Mouse (Mus musculus) Patski (cell line): ENCODE results near the gene Limd1. TPM values are rescaled to one million over a fixed set of nuclear protein-coding genes. Genes with fewer than 3 reads are reported as not detected.

Experiments
- ATAC-seq: fragments of 100-300 bp; one replicate; pipeline ENCODE4 v1.8.0; 2021
- CTCF ChIA-PET: fragments of 350-600 bp; sonication (Branson Sonifier 250); formaldehyde crosslinking; loops from one replicate; lab custom pipeline; 2022; ENCODE audit warnings: inconsistent platforms; lab: Charles Lee
- POLR2A ChIA-PET: fragments of 350-600 bp; sonication (Branson Sonifier 250); formaldehyde crosslinking; loops from one replicate; lab custom pipeline; 2022; ENCODE audit warnings: antibody characterized with exemption, inconsistent platforms; lab: Charles Lee
- DNase-seq: peaks from one replicate; pipeline ENCODE4 v3.0.0-alpha.2; 2011; ENCODE audit warnings: low read depth, low spot score
- H3K27me3 ChIP-seq: fragments of 371-371 bp; one replicate; pipeline ENCODE4 v1.5.1; 2021
- CTCF ChIP-seq: fragments of 100-300 bp; IDR thresholded peaks from one replicate; pipeline ENCODE4 v1.5.1; 2021
- in situ Hi-C: fragments of 300-500 bp; cut with MboI; formaldehyde crosslinking; loops from 3 replicates; pipeline ENCODE4 v1.11.1; 2018; ENCODE audit warnings: low pct_unique_long_range_greater_than_20kb, mixed read lengths
- polyA plus RNA-seq: library from polyadenylated mRNA; unstranded; gene quantifications from one replicate; pipeline ENCODE4 v1.2.3, GENCODE M21; 2021

The Limd1 gene
- polyA plus RNA-seq, 1 experiment from 2014 or later, result 51.9 TPM

DNA sequence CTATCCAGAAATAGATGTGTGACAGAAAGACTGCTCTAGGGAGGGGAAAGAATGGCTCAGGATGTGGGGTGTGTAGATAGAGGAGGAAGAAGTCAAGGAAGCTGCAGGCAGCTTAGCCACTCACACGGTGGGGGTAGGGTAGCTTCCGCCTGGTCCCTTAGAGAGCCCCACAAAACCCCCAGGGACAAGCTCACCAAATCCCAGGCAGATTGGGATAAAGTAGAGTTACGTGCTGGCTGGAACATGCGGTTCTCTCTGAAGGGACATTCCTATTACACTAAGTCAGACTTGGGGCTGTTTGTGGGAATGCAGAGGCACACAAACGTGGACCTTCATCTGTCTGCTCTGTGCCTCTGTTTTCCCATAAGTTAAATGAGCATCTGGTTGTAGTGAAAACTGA, 12.4 kb downstream of the Limd1 start:
- POLR2A ChIA-PET, result interaction anchor here (1.2 to 2.3 kb wide), 2 partner anchors 11 to 316 kb away, joined by 4 to 14 read pairs; partner anchors contain the start of gene Limd1
- TF ChIP-seq CTCF, result no peak
- DNase-seq, result no peak
- peak; percentile 36 for ATAC-seq
- no peaks in the 10 kb centered on the region for H3K27me3 ChIP-seq
- in situ Hi-C loops, result loop anchor here (25.0 kb wide), 1 partner anchor 854 kb away; no protein-coding TSS in a partner anchor
- CTCF ChIA-PET, result interaction anchor here (0.9 to 7.0 kb wide), 3 partner anchors 13 to 17 kb away, joined by 3 to 54 read pairs (median 25); partner anchors contain the start of gene Limd1

DNA sequence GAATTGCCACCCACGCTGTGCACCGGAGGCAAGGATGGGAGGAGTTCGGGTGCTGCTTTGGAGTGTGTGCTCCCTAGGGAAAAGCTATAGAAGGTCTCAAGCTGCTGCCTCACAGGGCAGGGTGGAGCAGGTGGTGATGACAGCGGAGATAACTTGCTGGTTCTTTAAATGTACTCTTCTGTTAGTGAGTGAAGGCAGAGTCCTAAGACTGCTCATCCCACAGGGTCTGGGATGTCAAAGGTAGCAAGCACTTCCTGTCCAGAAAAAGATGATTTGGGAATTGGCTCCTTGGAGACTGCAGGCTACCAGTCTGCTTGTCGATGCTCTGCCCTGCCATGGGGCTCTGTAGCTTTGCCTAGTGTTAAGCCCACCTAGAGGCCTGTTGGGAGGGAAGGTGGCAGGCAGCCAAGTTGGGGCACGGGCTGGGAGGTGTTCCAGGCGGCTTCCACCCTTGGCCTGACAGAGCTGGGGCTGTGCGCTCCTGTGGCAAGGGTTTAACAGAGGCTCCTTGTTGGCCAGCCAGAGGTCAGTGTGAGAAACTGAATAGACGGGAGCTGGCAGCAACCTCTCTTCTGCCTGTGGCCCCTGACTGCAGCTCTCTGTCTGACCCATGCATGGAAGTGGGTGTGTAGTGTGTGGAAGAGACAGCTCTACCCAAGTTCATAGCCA, 13.5 kb downstream of the Limd1 start:
- no peaks in the 10 kb centered on the region for H3K27me3 ChIP-seq
- no peak for TF ChIP-seq CTCF
- CTCF ChIA-PET, result interaction anchor here (6.4 to 7.0 kb wide), 2 partner anchors 13 to 14 kb away, joined by 25 to 54 read pairs; partner anchors contain the start of gene Limd1
- in situ Hi-C loops, result loop anchor here (25.0 kb wide), 1 partner anchor 855 kb away; no protein-coding TSS in a partner anchor
- POLR2A ChIA-PET, result interaction anchor here (2.3 kb wide), 1 partner anchor 12 kb away, joined by 14 read pairs; the partner anchor contains the start of gene Limd1
- ATAC-seq (peak; percentile 69), DNase-seq (no peak)

DNA sequence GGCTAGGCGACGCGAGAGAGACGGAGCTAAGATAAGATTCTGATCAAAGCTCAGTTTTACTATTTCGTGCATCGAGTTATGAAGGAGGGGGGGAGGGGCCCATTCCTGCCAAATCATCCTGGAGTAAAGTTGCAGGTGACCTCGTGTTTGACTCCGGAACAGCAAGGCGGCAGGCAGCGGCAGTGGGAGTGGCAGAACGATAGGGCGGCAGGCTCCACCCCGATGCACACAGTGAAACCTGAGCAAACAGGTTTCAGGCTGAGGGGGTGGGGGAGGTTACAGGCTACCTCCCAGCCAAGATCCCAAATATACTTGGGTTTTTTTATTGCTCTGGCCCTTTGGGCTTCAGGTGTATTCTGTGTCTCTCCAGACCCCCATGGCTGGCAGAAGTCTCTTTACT, 18.2 kb downstream of the Limd1 start:
- ATAC-seq, result no peak
- H3K27me3 ChIP-seq, result no peaks in the 10 kb centered on the region
- TF ChIP-seq CTCF, result no peak
- in situ Hi-C loops, result loop anchor here (25.0 kb wide), 1 partner anchor 859 kb away; no protein-coding TSS in a partner anchor
- DNase-seq, result no peak
- ChIA-PET CTCF (no interaction called here), POLR2A (no interaction called here)

DNA sequence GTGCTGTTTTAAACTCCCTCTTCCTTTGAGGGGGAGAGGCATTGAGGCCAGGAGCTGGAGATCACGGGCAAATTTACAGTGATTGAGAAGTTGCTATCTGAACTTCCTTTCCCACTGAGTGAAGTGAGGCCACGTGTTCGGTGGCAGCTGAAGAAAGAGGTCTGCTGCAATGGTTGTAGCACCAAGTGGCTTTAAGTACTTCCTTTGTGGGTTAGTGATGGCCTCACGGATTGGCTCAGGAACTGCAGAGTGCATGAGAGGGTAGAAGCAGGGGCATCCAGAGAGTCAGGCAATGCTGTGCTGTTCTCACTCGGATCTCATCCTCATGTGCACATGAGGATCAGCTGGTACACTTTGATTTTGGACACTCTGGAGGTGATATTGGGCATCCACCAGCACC, 19.4 kb downstream of the Limd1 start:
- ATAC-seq (no peak), DNase-seq (no peak)
- no peak for TF ChIP-seq CTCF
- in situ Hi-C loops, result loop anchor here (25.0 kb wide), 1 partner anchor 861 kb away; no protein-coding TSS in a partner anchor
- no peaks in the 10 kb centered on the region for H3K27me3 ChIP-seq
- POLR2A ChIA-PET, result no interaction called here
- CTCF ChIA-PET, result no interaction called here

DNA sequence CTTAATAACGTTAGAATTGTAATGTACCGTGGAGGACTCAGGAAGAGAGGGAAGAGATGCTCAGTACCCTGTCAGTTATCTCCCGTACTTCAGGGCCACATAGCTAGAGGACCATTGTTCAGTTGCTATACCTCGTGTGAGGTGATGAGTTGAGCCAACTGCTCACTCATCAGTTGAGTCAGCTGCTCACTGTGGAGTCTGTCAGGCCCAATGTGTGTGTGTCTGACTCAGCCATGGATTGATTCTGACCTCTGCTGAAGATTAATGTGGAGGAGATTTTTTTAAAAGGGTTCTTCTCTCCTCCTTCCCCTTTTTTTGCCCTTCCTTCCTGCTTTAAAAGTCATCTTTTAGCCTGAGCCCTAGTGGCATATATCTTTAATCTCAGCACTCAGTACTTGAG, 22.0 kb downstream of the Limd1 start:
- ChIA-PET POLR2A (interaction anchor here (0.7 kb wide), 1 partner anchor 11 kb away, joined by 3 read pairs; no protein-coding TSS in a partner anchor), CTCF (interaction anchor here (1.6 kb wide), 1 partner anchor 17 kb away, joined by 7 read pairs; no protein-coding TSS in a partner anchor)
- no peaks in the 10 kb centered on the region for H3K27me3 ChIP-seq
- ATAC-seq, result no peak
- DNase-seq, result no peak
- in situ Hi-C loops, result no loop called here
- no peak for TF ChIP-seq CTCF

DNA sequence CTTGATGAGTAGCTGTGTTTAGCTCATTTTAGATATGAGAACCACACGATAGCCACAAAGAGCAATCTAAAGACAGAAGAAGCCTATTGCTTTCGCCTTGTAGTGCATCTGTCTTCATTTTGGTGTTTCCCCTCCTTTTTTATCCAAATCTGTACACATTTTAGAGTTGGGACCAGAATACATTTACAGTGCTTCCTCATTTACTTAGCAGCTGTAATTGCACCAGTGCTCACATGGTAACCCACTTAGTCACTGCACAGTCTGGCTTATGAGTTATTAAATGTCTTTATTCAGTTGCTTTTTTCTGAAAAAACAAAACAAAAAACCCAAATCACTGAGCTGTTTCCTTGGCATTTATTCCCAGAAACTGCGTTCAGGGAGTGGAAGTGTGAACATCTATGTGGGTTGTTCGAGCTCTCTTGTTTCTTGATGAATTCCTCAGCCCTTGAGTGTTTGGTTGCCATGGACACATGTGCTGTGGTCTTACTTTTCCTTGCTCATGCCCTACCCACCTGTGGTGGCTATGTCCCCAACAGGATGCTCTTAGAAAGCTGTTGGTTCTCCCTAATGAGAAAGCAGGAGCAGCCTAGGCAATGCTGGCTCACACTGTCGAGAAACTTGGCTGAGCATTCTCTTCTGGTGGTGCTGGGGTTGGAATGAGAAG, 24.8 kb downstream of the Limd1 start:
- DNase-seq (peak; percentile 65), ATAC-seq (peak; percentile 34)
- ChIA-PET POLR2A (no interaction called here), CTCF (interaction anchor here (0.9 to 6.5 kb wide), 13 partner anchors 9 to 58 kb away, joined by 3 to 54 read pairs (median 5); partner anchors contain the start of genes Limd1 and Sacm1l)
- TF ChIP-seq CTCF, result no peak
- in situ Hi-C loops, result no loop called here
- no peaks in the 10 kb centered on the region for H3K27me3 ChIP-seq

DNA sequence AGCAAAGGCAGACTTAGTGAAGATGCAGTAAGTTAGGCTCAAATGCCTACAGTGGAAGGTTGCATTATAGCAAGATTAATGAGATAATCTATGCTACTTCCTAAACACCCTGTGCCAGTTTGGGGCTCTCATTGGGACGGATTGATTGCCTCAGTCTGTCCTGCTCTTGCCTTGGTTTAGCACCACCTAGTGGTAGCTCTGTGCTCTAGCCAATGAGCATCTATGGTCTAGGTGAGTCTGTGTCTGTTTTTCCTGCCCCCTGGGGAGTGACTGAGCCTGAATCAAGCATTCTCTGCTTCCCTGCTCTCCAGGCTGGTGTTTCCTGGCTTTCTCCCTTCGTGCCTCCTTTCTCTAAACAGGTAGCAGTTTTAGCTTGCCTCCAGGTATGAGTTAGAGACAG, 25.8 kb downstream of the Limd1 start:
- POLR2A ChIA-PET, result interaction anchor here (1.2 kb wide), 1 partner anchor 25 kb away, joined by 4 read pairs; the partner anchor contains the start of gene Sacm1l
- CTCF ChIA-PET, result interaction anchor here (0.8 to 6.5 kb wide), 16 partner anchors 9 to 110 kb away, joined by 3 to 54 read pairs (median 6); partner anchors contain the start of genes Limd1 and Sacm1l
- TF ChIP-seq CTCF, result peak; percentile 91
- no peaks in the 10 kb centered on the region for H3K27me3 ChIP-seq
- DNase-seq, result no peak
- in situ Hi-C loops, result no loop called here
- ATAC-seq, result peak; percentile 79

DNA sequence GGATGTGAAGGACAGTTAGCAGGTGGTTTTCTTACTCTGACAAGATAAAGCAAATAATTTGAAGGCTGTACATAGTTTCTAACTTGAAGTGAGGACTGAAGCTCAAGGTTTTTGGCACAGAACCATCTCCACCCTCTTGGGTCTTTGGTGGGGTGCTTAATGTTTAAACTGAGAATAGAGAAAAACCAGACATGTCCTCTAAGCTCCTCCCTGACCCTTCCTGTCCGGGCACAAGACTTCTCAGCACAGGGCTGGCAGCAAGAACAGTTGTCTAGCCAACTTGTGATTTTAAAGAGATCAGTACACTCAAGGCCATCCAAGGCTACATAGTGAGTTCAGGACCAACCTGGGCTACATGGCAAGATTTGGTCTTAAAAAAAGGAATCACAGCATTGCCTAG, 27.1 kb downstream of the Limd1 start:
- no peak for ATAC-seq
- in situ Hi-C loops, result no loop called here

DNA sequence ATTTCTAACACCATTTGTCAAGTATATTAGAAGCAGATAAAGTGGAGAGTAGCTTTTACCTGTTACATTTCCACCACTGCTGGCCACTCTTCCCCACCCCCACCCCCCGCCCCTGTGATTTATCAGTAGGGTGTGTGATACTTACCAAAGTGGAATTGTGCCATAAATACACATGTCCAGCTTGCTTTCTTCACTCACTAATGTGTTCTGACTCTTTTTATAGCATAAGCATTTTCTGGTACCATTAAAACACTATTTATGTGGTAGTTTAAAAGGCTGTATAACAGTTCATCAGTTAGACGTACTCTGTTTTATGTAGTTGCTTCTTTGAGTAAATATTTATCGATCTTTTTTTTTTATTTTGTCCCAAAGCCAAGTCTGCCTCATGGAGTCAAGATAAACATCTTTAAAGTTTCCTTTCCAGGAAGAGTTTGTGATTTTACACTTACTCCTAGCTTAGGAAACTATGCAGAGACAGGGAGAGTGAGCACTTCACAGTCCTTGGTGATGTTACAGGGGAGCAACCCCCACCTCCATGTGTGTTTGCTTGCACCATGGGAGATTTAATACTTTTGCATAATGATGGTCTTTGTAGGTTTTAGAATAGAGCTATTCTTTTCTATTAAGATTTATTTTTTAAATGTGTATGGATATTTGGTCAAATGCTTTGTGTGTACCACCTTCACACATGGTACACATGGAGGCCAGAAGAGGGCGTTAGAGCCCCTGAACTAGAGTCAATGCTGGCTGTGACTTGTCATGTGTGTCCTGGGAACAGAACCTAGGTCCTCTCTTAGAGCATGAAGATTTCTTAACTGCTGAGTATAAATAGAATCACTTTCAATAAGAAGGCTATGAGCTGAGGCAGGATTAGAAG, 28.0 kb downstream of the Limd1 start:
- no peak for DNase-seq
- ATAC-seq, result no peak
- ChIA-PET POLR2A (interaction anchor here (0.9 to 1.2 kb wide), 2 partner anchors 23 to 41 kb away, joined by 3 to 4 read pairs; partner anchors contain the start of gene Sacm1l), CTCF (interaction anchor here (1.1 to 6.5 kb wide), 9 partner anchors 12 to 56 kb away, joined by 3 to 54 read pairs (median 11); partner anchors contain the start of genes Limd1 and Sacm1l)
- peak; percentile 35 for TF ChIP-seq CTCF
- in situ Hi-C loops, result no loop called here
- H3K27me3 ChIP-seq, result no peaks in the 10 kb centered on the region

More for the DNA sequence above, 27.1 kb downstream of the Limd1 start:
- no peak for DNase-seq
- no peak for TF ChIP-seq CTCF
- no peaks in the 10 kb centered on the region for H3K27me3 ChIP-seq
- ChIA-PET CTCF (interaction anchor here (0.6 to 6.5 kb wide), 8 partner anchors 13 to 55 kb away, joined by 3 to 54 read pairs (median 15); partner anchors contain the start of genes Limd1 and Sacm1l), POLR2A (interaction anchor here (0.9 kb wide), 1 partner anchor 24 kb away, joined by 4 read pairs; the partner anchor contains the start of gene Sacm1l)
